Mouse (Mus musculus): ENCODE measurements around the gene Actrt3. TPM values are rescaled to one million over a fixed set of nuclear protein-coding genes. Genes with fewer than 3 reads are reported as not detected.
"Not testable (repeated sequence)": the region's sequence is repeated elsewhere in the genome, so short reads cannot be mapped to it uniquely, and the experiment has no call there.

Actrt3 gene
- total RNA-seq, 2 experiments from 2014 or later, result 1.1 to 1.2 TPM

DNA sequence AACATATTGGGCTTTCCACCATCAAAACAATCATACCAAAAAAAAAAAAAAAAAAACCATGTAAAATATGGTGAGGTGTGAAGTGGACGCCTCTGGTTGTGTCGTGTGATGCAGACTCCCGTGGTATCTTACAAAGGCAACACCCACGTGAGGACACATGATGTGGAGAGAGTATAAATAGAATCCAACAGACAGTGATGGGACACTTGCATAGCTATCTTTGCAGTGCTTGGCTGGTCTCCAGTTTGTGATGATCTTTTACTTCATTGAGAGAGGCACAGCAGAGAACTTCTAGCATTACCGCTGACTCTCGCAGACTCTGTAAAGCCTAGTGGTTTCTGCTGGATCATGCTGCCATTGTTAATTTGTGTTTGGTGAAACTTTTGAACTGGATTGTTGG is 10.9 kb downstream of the Actrt3 start:
- DNase-seq (ENCODE audit: low spot score in 2 of 2), result no peak

DNA sequence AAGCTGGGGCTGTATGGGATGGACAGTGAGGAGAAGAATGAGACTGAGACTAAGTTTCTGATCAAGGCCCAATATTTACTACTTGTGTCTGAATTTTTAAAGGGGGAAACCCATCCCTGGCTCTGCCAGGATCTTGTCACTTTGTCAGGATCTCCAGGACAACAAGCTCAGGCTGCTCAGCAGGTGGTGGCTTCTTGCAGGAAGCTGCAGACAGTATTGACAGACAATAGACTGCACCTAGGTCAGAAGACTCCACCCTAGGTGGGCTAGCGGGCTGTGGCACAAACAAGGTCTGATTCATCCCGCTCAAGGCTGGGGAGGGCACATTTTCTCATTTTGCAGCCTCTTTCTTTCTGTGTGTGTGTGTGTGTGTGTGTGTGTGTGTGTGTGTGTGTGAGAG is 26.2 kb downstream of the Actrt3 start:
- DNase-seq (ENCODE audit: low spot score in 2 of 2), result no peak

- DNase-seq (ENCODE audit: low spot score in 2 of 2), result not testable (repeated sequence)
Measured at GRCm38 (mm10) chr3:30566333-30566732, 33.4 kb downstream of the Actrt3 start.

GRCm38 (mm10) chr3:30560677-30561314 is 38.9 kb downstream of the Actrt3 start:
- no peak for DNase-seq (ENCODE audit: low spot score in 2 of 2)

DNA sequence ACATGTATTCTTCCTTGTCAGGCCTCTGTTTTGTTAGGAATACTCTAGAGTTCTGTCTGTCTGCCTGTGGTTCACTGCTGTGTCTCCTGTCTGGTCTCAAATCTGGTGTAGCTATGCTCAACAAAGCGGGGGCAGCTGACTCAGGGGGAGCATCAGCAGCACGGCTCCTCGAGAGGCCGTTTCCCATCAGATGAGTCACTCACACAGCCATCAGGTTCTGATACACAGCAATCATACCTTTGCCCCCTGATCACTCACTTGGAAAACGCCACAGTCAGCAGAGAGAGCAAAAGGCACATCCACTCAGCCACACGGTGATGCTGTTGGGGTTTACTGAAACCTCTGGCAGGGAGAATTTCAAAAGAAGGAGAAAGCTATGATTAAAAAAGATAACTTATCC is 46.0 kb downstream of the Actrt3 start:
- no peak for DNase-seq (ENCODE audit: low spot score in 2 of 2)

DNA sequence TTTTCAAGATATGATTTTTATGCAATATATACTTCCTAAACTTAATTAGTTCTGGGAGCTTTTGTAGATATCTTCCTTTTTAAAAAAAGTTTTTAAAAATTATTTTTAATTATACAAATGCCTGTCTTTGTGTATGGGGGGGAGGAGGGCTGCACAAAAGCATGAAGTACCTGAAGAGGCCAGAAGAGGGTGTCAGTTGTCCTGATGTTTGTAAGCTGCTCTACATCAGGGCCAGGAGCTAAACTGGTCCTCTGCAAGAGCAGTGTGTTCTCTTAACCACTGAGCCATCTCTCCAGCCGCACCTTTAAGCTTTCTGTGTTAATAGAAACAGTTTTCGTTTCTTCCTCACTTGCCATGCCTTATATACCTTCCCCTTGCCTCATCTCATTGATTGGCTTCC is 49.5 kb downstream of the Actrt3 start:
- DNase-seq (ENCODE audit: low spot score in 2 of 2), result no peak

GRCm38 (mm10) chr3:30548928-30549327 is 50.8 kb downstream of the Actrt3 start:
- peak in 1 of 2 experiments; percentile 4 for DNase-seq (ENCODE audit: low spot score in 2 of 2)

DNA sequence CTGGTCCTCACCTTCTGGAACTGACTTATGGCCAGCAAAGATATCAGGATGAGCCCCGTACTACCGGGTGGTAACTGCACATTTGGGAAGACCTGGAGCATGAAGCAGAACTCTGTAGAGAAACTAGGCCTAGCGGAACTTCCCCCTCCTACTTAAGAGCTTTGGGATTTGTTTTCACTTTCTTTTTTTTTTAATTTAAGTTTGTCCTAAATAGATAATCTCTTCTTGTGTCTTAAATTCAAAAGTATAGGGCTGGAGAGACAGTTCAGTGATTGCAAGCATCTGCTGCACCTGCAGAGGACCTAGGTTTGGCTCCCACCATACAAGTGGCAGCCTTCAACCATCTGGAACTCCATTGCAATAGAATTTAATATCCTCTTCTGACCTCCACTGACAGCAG is 51.8 kb downstream of the Actrt3 start, which contains the start of gene Mecom:
Gene Mecom (minus strand): TSS at position 101 of the 400 bp plus-strand sequence.
- no peak for DNase-seq (ENCODE audit: low spot score in 2 of 2)

Other genes with a start within 250 kb of the Actrt3 start
- 1 to 10 TPM; 3.5 to 4.2 TPM for gene Mecom, start 51.9 kb downstream of the Actrt3 start, total RNA-seq (2021)
- gene Mynn, start 2.1 kb upstream of the Actrt3 start, total RNA-seq (2021), result 10 to 100 TPM; 19.0 to 21.3 TPM
- not detected for gene Lrriq4, start 44.6 kb upstream of the Actrt3 start, total RNA-seq (2021)
- not detected for gene Lrrc34, start 47.9 kb upstream of the Actrt3 start, total RNA-seq (2021)
- not detected for gene Lrrc31, start 99.9 kb upstream of the Actrt3 start, total RNA-seq (2021)
- gene Samd7, start 146.4 kb upstream of the Actrt3 start, total RNA-seq (2021), result not detected
- 100 to 1,000 TPM; 106 to 110 TPM for gene Sec62, start 192.9 kb upstream of the Actrt3 start, total RNA-seq (2021)